Mouse (Mus musculus) layer of hippocampus, adult 2 months (tissue): ENCODE results near the gene Aftph. TPM values are rescaled to one million over a fixed set of nuclear protein-coding genes. Genes with fewer than 3 reads are reported as not detected.

Source experiments
- DNase-seq, 2 experiments: peaks; one replicate each; pipeline ENCODE4 v3.0.0; 2022; ENCODE audit warnings: low spot score in 2 of 2
- H3K27ac ChIP-seq: fragments of 200-600 bp; 2 replicates; pipeline ENCODE4 v1.8.1; 2022
- H3K4me3 ChIP-seq: fragments of 200-600 bp; 2 replicates; pipeline ENCODE4 v1.8.1; 2022; ENCODE audit warnings: mild to moderate bottlenecking
- CTCF ChIP-seq: fragments of 200-600 bp; conservative IDR thresholded peaks from 2 replicates; pipeline ENCODE4 v1.8.1; 2022; ENCODE audit warnings: antibody characterized with exemption, mild to moderate bottlenecking, moderate library complexity
- total RNA-seq, 2 experiments: library from RNA; stranded (reverse); gene quantifications; 2 replicates each; pipeline ENCODE4 v1.2.3; 2021

Aftph gene
- total RNA-seq, 2 experiments from 2014 or later: 79.0 to 81.7 TPM

DNA sequence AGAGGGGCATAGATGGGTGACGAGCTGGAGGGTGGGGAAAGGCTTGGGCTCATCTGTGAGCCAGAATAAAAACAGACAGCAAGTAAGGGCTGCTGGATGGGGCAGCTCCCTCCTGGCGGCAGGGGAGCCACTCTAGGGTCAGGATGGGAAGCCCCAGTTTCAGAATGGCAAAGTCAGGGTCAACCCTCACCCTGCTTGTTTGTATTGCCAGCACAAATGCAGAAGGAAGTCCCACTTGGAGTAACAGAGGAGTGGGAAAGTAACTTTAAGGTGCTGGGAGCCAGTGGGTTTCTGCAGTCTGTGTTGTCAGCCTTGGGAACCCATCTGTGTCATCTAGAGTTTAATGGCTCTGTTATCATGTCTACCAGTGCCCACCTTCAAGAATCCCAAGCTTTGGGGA, 62.0 kb downstream of the Aftph start:
- H3K4me3 ChIP-seq: no peak overlapping the region
- TF ChIP-seq CTCF: no peak
- DNase-seq: no peak
- no peak overlapping the region for H3K27ac ChIP-seq

DNA sequence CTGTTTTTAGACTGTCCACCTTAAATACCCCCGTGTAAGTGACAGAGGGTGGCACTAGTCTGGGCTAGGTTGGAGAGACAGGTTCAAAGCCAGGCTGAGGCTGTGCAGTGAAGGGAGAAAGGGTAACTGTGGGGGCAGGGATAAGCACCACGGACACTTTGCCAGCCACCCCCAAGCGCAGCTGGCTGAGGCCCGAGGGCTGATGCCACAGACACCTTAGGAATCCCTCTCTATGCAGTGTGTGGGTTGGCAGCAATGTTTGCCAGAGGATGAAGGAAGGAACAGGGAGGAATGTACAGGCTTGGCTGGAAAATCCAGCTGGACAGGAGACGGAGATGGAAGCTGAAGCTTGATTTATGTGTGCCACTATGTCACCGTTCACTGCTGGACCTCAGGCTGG, 68.9 kb downstream of the Aftph start:
- no peak for DNase-seq

GRCm38 (mm10) chr11:20671789-20672392, 69.5 kb downstream of the Aftph start:
- TF ChIP-seq CTCF: peak; percentile 63
- no peak overlapping the region for H3K27ac ChIP-seq
- H3K4me3 ChIP-seq: no peak overlapping the region
- no peak for DNase-seq

More for the DNA sequence above, 68.9 kb downstream of the Aftph start:
- TF ChIP-seq CTCF: no peak
- Histone ChIP-seq H3K4me3 (no peak overlapping the region), H3K27ac (no peak overlapping the region)

DNA sequence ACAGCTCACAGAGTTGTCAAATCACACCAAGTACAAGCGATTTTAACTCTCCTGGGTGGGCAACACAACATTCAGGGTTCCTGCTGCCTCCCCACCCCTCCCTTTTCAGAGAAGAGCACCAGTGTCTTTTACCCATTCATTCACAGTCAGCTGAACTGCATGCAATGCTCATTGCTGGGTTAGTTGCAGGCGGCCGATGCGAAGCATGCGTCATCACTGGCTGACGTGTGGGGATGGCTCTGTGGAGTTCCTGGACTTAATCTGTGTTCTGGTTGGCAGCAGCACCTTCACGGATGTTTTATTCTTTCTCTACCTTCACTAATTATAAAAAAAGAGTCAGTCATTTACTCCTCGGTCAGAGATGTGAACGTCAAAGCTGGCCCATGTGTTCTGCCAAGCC, 76.5 kb downstream of the Aftph start:
- no peak for DNase-seq
- H3K4me3 ChIP-seq: no peak overlapping the region
- TF ChIP-seq CTCF: no peak
- H3K27ac ChIP-seq: no peak overlapping the region

DNA sequence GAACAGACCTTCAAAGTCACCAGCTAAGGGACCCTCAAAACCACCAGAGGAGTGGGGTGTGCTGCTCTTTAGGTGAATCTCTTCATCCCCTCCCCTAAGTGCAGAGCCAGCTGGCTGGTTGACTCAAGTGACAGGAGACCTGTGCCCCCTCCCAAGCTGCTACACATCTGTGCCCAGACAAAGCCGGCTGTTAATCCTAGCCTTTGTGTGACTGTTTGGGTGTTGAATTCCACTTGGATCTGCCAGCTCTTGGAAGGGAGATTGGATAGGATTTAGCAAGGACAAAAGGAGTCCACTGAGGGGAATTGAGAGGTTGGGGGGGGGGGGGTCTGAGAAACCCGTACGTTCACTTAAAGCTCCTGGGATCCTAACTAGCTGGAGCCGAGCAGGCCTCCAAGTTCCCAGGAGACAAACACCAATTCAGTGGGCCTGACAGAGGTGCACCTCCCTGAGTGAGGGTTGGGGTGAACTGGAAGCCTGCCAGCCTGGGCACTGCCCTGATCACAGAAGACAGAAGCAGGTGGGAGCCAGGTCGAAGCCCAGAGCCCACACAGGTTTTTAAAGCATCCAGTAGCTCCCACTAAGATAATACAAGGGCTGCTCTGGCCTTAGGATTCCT, 77.7 kb downstream of the Aftph start:
- no peak for DNase-seq
- no peak for TF ChIP-seq CTCF
- H3K27ac ChIP-seq: no peak overlapping the region
- H3K4me3 ChIP-seq: no peak overlapping the region

DNA sequence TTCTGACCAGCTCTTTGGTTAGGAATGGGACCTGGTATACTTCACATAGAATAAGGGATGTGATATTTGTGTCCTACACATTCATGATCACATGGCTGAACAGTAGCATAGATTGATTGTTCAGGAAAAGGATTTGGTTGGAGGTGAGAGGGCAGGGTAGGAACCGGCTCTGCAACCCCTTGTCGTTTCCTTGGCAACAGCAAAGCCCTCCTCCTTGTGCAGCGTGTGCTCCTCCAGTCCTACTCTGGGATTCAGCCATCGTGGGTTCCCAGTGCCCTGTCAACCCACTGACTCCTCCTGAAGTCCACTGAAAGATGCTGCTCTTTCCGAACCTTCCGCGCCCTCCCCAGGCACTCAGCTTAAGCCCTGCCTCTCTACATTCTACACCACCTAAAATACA, 78.6 kb downstream of the Aftph start:
- TF ChIP-seq CTCF: no peak
- DNase-seq: no peak
- Histone ChIP-seq H3K4me3 (no peak overlapping the region), H3K27ac (no peak overlapping the region)

DNA sequence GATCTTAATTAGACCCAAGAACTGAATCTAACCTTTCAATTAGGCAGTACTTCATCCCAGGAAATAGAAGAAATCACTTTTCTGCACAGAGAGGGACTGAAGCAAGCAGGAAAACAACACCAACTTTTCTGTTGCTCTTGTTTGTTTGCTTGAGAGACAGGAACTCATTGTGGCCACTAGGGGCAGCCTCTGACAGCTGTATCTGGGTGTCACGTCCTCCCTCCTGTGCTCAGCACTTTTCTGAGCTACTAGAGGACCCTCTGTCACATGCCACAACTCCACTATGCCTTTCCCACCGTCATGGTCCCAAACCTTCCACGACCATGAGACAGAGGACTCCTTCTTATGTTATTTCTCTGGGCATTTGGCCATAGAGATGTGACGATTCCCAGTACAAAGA, 79.7 kb downstream of the Aftph start:
- Histone ChIP-seq H3K27ac (no peak overlapping the region), H3K4me3 (no peak overlapping the region)
- DNase-seq: no peak
- peak; percentile 90 for TF ChIP-seq CTCF

GRCm38 (mm10) chr11:20660111-20661097, 81.0 kb downstream of the Aftph start:
- Histone ChIP-seq H3K27ac (no peak overlapping the region), H3K4me3 (no peak overlapping the region)
- no peak for TF ChIP-seq CTCF
- no peak for DNase-seq

- DNase-seq: peak in 1 of 2 experiments; percentile 54
- TF ChIP-seq CTCF: peak; percentile 47
- H3K4me3 ChIP-seq: no peak overlapping the region
- H3K27ac ChIP-seq: no peak overlapping the region
These were observed 82.3 kb downstream of the Aftph start for GRCm38 (mm10) chr11:20659094-20659493.

DNA sequence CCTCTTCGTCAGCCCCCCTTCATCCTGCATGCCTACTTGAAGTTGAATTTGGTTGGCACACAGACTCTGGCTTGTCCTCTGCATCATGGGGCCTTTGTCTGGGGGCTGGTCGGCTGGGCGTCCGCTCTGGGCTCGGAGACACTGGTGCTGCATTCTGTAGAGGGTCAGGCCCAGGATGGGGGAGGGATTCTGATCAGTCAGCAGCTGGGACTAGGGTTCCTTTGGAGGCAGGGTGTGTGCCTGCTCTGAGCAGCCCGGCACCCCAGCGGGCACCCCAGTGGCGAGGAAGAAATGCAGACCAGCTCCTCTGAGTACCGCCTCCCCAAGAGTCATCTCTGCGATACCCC, 84.7 kb downstream of the Aftph start:
- Histone ChIP-seq H3K27ac (peak overlapping the region; percentile 79; the same call in 1 of the 2 replicates), H3K4me3 (no peak overlapping the region)
- DNase-seq: no peak
- TF ChIP-seq CTCF: no peak

GRCm38 (mm10) chr11:20655795-20656710, 85.3 kb downstream of the Aftph start:
- peak; percentile 61 to 72 for DNase-seq
- no peak for TF ChIP-seq CTCF
- H3K4me3 ChIP-seq: peak overlapping the region; percentile 36
- H3K27ac ChIP-seq: peak overlapping the region; percentile 79

GRCm38 (mm10) chr11:20651166-20651565, 90.2 kb downstream of the Aftph start:
- DNase-seq: no peak
- TF ChIP-seq CTCF: no peak
- H3K4me3 ChIP-seq: no peak overlapping the region
- H3K27ac ChIP-seq: no peak overlapping the region
